Mouse (Mus musculus) hindbrain, embryonic 12.5 days (tissue): ENCODE results near the gene Tgfbr3. TPM values are rescaled to one million over a fixed set of nuclear protein-coding genes. Genes with fewer than 3 reads are reported as not detected.

ENCODE experiments used
- ATAC-seq: fragments of 200-750 bp; cut with Nextera tagmentation; 2 replicates; pipeline ENCODE4 v1.8.0; 2017; ENCODE audit warnings: moderate TSS enrichment; ENCODE audit not compliant: low FRiP score
- H3K27ac ChIP-seq: fragments of 300-500 bp; sonication (generic); 2 replicates; pipeline ENCODE4 v1.5.1; 2016; ENCODE audit warnings: mild to moderate bottlenecking
- H3K27me3 ChIP-seq: fragments of 300-500 bp; sonication (generic); 2 replicates; pipeline ENCODE4 v1.6.1; 2016; ENCODE audit warnings: mild to moderate bottlenecking
- H3K36me3 ChIP-seq: fragments of 300-500 bp; sonication (generic); 2 replicates; pipeline ENCODE4 v1.6.1; 2016; ENCODE audit warnings: mild to moderate bottlenecking
- H3K4me1 ChIP-seq: fragments of 300-500 bp; sonication (generic); 2 replicates; pipeline ENCODE4 v1.6.1; 2016
- H3K4me2 ChIP-seq: fragments of 300-500 bp; sonication (generic); replicated peaks from 2 replicates; pipeline ENCODE4 v1.6.1; 2016; ENCODE audit warnings: mild to moderate bottlenecking
- H3K4me3 ChIP-seq: fragments of 300-500 bp; sonication (generic); 2 replicates; pipeline ENCODE4 v1.5.1; 2016; ENCODE audit warnings: mild to moderate bottlenecking
- H3K9ac ChIP-seq: fragments of 300-500 bp; sonication (generic); 2 replicates; pipeline ENCODE4 v1.6.1; 2016; ENCODE audit warnings: mild to moderate bottlenecking, moderate library complexity
- H3K9me3 ChIP-seq: fragments of 300-500 bp; sonication (generic); replicated peaks from 2 replicates; pipeline ENCODE4 v1.6.1; 2016; ENCODE audit warnings: mild to moderate bottlenecking
- WGBS: fragments of 180-500 bp; shearing (Covaris S2); methylation state at CpG from one replicate; pipeline ENCODE4 v1.1.7; 2016; 5-methylcytosine and 5-hydroxymethylcytosine counted together
- polyA plus RNA-seq: library from polyadenylated mRNA; unstranded; fragments of >200 nt; fragmentation: Nextera tagmentation; extraction: Ambion mirVana; gene quantifications from 2 replicates; pipeline ENCODE4 v1.2.1, GENCODE M21; 2016

The Tgfbr3 gene
- polyA plus RNA-seq, 1 experiment from 2014 or later: 12.0 TPM

GRCm38 (mm10) chr5:107144263-107144843 is 145.1 kb downstream of the Tgfbr3 start:
- H3K4me3 ChIP-seq: no peak overlapping the region
- ATAC-seq: no peak
- 0 out of 2 replicates have a peak, but pooled peaks cover 6% of the 10 kb centered on the region for H3K27me3 ChIP-seq
- no peaks in the 10 kb centered on the region for H3K9me3 ChIP-seq
- no peak overlapping the region for H3K4me2 ChIP-seq
- 43% methylated on average over 9 of the region's 9 CpGs for whole genome bisulfite sequencing
- no peaks in the 10 kb centered on the region for H3K36me3 ChIP-seq
- no peak overlapping the region for H3K9ac ChIP-seq
- H3K27ac ChIP-seq: no peak overlapping the region
- H3K4me1 ChIP-seq: peaks cover 36% of the 10 kb centered on the region

DNA sequence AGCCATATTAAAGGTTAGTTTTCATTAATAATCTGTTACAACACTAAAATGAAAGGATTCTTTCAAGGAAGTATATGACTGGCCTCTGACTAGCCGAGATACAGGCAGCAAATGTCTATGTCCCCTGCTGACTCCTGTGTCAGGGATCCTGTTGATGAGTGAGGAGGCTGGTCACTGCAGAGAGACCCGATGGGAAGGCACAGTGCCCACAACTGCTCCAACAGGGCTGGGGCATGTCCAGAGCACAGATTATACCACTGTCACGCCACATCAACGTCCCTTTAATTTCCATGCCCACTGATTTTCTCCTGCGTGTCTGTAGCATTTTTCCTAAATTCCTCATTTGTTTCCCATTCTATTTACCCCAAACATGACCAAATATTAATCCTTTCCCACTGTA is 146.0 kb downstream of the Tgfbr3 start:
- Histone ChIP-seq H3K9me3 (no peaks in the 10 kb centered on the region), H3K4me1 (peaks cover 34% of the 10 kb centered on the region), H3K4me2 (no peak overlapping the region), H3K27me3 (0 out of 2 replicates have a peak, but pooled peaks cover 6% of the 10 kb centered on the region), H3K4me3 (no peak overlapping the region), H3K27ac (no peak overlapping the region), H3K9ac (no peak overlapping the region), H3K36me3 (no peaks in the 10 kb centered on the region)
- ATAC-seq: no peak
- WGBS: 67% methylated on average over 5 of the region's 5 CpGs

- no peak overlapping the region for H3K9ac ChIP-seq
- H3K4me3 ChIP-seq: no peak overlapping the region
- H3K36me3 ChIP-seq: no peaks in the 10 kb centered on the region
- 0 out of 2 replicates have a peak, but pooled peaks cover 6% of the 10 kb centered on the region for H3K27me3 ChIP-seq
- no peak for ATAC-seq
- no peak overlapping the region for H3K4me2 ChIP-seq
- no peaks in the 10 kb centered on the region for H3K9me3 ChIP-seq
- H3K27ac ChIP-seq: no peak overlapping the region
- peaks cover 27% of the 10 kb centered on the region for H3K4me1 ChIP-seq
- WGBS: 87% methylated on average over 5 of the region's 5 CpGs
Observed at GRCm38 (mm10) chr5:107142791-107143190, 146.6 kb downstream of the Tgfbr3 start.

DNA sequence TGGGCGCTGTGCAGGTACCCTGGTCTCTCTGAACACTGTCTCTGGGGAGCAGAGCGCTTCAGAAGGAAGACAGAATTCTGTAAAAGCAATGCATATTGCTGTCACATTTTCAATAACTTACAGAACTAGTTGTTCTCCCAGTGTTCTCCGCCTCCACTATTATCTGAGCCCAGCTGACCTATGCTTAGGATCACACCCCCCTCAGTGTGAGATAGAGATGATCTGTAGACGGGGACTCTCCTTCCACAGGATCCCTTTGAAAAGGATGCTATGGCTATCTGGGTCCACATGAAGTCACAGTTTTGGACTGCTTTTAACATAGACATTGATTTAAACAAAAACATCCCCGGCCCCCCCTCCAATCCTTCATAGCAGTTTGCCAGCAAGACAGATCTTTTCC is 148.1 kb downstream of the Tgfbr3 start:
- 0 out of 2 replicates have a peak, but pooled peaks cover 6% of the 10 kb centered on the region for H3K27me3 ChIP-seq
- ATAC-seq: no peak
- no peak overlapping the region for H3K4me2 ChIP-seq
- H3K27ac ChIP-seq: no peak overlapping the region
- whole genome bisulfite sequencing: 87% methylated on average over 5 of the region's 5 CpGs
- H3K4me1 ChIP-seq: peaks cover 19% of the 10 kb centered on the region
- H3K36me3 ChIP-seq: no peaks in the 10 kb centered on the region
- no peaks in the 10 kb centered on the region for H3K9me3 ChIP-seq
- no peak overlapping the region for H3K4me3 ChIP-seq
- H3K9ac ChIP-seq: no peak overlapping the region

DNA sequence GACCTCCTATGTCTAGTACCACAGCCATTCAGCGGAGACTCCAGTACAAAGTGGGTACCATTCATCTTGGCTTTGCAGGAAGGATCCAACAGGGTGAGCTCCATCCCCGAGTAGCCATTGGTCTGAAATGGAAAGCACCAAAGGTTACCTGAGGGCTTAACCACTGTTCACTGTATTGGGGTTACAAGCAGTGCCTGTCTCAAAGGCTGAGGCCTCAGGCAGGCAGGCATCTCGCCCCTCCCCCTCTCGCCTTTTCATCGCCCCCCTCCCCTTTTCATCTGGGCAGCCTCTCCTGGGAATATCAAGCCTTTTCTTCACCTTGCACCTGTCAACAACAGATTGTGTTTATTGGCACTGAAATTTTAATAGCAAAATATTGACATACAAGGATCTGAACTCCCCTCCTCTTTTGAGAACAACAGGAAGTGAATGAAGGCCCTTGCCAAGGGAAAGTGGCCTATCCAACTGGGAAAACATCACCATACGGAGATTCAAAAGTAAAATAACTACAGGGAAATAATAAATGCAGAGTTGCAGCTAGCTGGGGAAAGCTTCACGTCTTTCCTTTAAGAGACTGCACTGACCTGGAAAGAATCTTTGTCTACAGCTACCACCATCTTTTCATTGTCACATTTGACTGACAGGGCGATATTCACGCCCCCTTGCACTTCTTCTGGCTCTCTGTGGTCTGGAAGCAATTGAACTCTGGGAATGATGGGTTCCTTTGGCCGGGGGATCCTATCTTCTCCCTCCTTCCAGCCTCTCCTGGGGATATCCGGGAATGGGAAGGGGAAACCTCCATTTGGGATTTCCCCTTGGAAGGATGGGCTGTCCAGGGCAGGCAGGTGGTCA is 149.4 kb downstream of the Tgfbr3 start:
- H3K27me3 ChIP-seq: 0 out of 2 replicates have a peak, but pooled peaks cover 2% of the 10 kb centered on the region
- no peak overlapping the region for H3K4me2 ChIP-seq
- peaks cover 17% of the 10 kb centered on the region for H3K4me1 ChIP-seq
- H3K9me3 ChIP-seq: no peaks in the 10 kb centered on the region
- no peak overlapping the region for H3K27ac ChIP-seq
- 50% methylated on average over 11 of the region's 11 CpGs for WGBS
- ATAC-seq: peak; percentile 61; the same call in 1 of the 2 replicates
- no peak overlapping the region for H3K9ac ChIP-seq
- H3K36me3 ChIP-seq: no peaks in the 10 kb centered on the region
- no peak overlapping the region for H3K4me3 ChIP-seq

DNA sequence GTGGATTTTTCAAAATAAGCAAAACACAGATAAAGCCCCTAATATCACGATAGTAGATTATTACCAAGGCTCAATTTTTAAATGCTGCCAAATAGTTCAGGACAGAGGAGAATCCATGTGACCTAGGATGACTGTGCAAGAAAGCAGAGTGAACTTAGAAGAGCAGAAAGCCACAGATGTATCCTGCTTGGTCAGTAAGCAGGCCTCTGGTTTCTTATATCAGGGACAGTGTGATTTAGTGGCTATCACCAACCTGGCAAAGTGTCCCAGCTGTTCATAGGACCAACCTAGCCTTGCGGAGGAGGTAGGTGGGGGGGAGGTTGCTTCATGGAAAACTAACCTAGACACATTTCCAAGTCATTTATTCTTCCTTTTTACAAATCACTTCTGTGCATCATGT is 156.1 kb downstream of the Tgfbr3 start:
- H3K4me1 ChIP-seq: 0 out of 2 replicates have a peak, but pooled peaks cover 11% of the 10 kb centered on the region
- H3K9ac ChIP-seq: no peak overlapping the region
- no peak overlapping the region for H3K4me3 ChIP-seq
- H3K4me2 ChIP-seq: no peak overlapping the region
- no peaks in the 10 kb centered on the region for H3K36me3 ChIP-seq
- no peaks in the 10 kb centered on the region for H3K27me3 ChIP-seq
- no peaks in the 10 kb centered on the region for H3K9me3 ChIP-seq
- H3K27ac ChIP-seq: no peak overlapping the region
- ATAC-seq: no peak
- WGBS: 94% methylated on average over 2 of the region's 2 CpGs

DNA sequence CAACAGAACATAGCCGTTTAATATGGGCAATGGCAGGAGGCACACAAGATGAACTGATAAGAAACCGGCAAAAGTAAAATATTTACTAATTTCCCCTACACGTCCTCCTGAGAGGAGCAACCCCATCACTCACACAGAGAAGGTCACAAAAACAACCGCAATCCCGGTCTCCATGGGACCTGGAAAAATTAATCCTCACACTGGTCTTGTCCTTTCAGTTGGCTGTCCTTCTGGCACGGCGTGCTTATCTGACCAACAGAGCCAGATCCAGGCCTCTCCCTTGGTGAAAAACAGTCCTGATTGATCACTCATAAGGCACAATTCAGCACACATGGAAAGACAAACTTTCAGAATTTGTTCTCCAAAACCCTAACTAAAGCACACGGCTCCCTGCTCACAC is 157.2 kb downstream of the Tgfbr3 start:
- Histone ChIP-seq H3K36me3 (no peaks in the 10 kb centered on the region), H3K4me1 (0 out of 2 replicates have a peak, but pooled peaks cover 11% of the 10 kb centered on the region), H3K9ac (no peak overlapping the region), H3K4me2 (no peak overlapping the region), H3K27me3 (no peaks in the 10 kb centered on the region), H3K27ac (no peak overlapping the region), H3K9me3 (no peaks in the 10 kb centered on the region), H3K4me3 (no peak overlapping the region)
- ATAC-seq: no peak
- 78% methylated on average over 8 of the region's 8 CpGs for WGBS

DNA sequence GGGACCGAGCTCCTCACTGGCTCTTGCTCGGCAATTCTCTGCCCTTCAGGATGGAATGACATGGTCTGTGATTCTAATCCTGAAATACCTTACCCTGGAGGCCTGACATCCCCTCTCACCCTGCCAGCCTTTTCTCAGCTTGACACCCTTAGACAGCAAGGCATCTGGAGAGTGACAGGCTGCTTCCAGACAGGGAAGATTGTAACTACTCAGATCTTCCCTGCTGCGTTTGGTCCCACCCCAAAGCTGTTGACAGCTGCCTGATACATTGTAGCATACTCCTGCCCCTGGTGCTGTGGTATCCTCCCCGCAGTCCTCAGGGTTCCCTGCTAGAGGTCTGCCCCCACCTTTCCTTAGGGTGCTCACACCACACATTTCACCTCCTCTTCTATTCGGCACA is 160.1 kb downstream of the Tgfbr3 start:
- WGBS: 40% methylated on average over 5 of the region's 5 CpGs
- no peaks in the 10 kb centered on the region for H3K27me3 ChIP-seq
- H3K9ac ChIP-seq: no peak overlapping the region
- no peaks in the 10 kb centered on the region for H3K36me3 ChIP-seq
- H3K4me1 ChIP-seq: peaks cover 15% of the 10 kb centered on the region; the same call in 1 of the 2 replicates
- no peak overlapping the region for H3K4me2 ChIP-seq
- ATAC-seq: no peak
- H3K27ac ChIP-seq: no peak overlapping the region
- H3K4me3 ChIP-seq: no peak overlapping the region
- H3K9me3 ChIP-seq: no peaks in the 10 kb centered on the region

GRCm38 (mm10) chr5:107126561-107126960 is 162.9 kb downstream of the Tgfbr3 start:
- no peaks in the 10 kb centered on the region for H3K36me3 ChIP-seq
- H3K27ac ChIP-seq: no peak overlapping the region
- no peak overlapping the region for H3K4me3 ChIP-seq
- H3K4me1 ChIP-seq: peaks cover 10% of the 10 kb centered on the region; the same call in 1 of the 2 replicates
- no peak overlapping the region for H3K4me2 ChIP-seq
- H3K27me3 ChIP-seq: no peaks in the 10 kb centered on the region
- H3K9ac ChIP-seq: no peak overlapping the region
- H3K9me3 ChIP-seq: no peaks in the 10 kb centered on the region
- ATAC-seq: no peak
- WGBS: 74% methylated on average over 7 of the region's 7 CpGs

GRCm38 (mm10) chr5:107125131-107125530 is 164.3 kb downstream of the Tgfbr3 start:
- Histone ChIP-seq H3K9me3 (no peaks in the 10 kb centered on the region), H3K27me3 (no peaks in the 10 kb centered on the region), H3K4me3 (no peak overlapping the region), H3K36me3 (no peaks in the 10 kb centered on the region), H3K4me1 (peaks cover 10% of the 10 kb centered on the region; the same call in 1 of the 2 replicates), H3K4me2 (no peak overlapping the region), H3K27ac (no peak overlapping the region), H3K9ac (no peak overlapping the region)
- WGBS: 36% methylated on average over 6 of the region's 6 CpGs
- ATAC-seq: no peak

DNA sequence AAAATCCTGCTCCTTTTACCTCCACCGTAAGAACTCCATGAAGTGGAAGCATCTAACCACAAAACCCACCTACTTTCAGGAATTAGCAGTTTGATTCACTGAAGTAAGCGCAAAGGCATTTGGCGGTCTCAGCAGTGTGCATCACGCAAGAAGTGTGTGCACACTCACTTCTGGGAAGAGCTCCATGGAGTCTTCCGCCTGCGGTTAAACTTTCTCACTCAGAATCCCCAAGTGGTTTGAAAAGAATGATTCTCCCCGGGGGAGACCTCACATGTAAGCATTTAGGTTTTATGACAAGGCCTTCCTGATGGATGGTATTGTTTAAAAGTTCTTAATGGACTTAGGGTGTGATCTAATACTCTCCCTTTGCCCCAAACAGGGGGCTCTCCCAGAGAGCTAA is 164.9 kb downstream of the Tgfbr3 start:
- no peak overlapping the region for H3K27ac ChIP-seq
- H3K36me3 ChIP-seq: no peaks in the 10 kb centered on the region
- H3K4me3 ChIP-seq: no peak overlapping the region
- no peak overlapping the region for H3K9ac ChIP-seq
- 83% methylated on average over 7 of the region's 7 CpGs for WGBS
- no peak for ATAC-seq
- H3K4me1 ChIP-seq: peaks cover 13% of the 10 kb centered on the region
- H3K27me3 ChIP-seq: no peaks in the 10 kb centered on the region
- no peaks in the 10 kb centered on the region for H3K9me3 ChIP-seq
- no peak overlapping the region for H3K4me2 ChIP-seq

DNA sequence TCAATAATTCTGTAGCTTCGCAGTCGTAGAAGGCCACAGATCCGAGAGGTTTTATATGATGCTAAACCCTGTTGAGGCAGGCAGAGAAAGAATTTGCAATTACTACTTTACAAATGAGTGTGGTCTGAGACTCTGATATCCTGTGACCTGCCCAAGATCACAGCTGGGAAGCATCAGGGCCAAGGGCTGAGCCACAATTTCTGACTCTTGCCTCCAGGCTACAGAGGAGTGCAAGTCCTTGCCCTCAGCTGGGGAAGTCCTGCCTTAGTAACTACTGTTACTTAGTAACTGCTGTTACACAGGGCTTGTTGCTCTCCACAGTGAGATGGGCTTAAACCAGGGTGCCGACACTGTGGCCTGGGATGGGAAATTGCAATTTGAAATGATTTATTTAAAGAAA is 166.8 kb downstream of the Tgfbr3 start:
- WGBS: 87% methylated on average over 4 of the region's 4 CpGs

More for the DNA sequence above, 166.8 kb downstream of the Tgfbr3 start:
- Histone ChIP-seq H3K27me3 (no peaks in the 10 kb centered on the region), H3K36me3 (no peaks in the 10 kb centered on the region), H3K4me2 (no peak overlapping the region), H3K9me3 (no peaks in the 10 kb centered on the region), H3K4me3 (no peak overlapping the region), H3K4me1 (peaks cover 7% of the 10 kb centered on the region), H3K27ac (no peak overlapping the region), H3K9ac (no peak overlapping the region)
- ATAC-seq: no peak
